Mouse (Mus musculus): ENCODE results near the gene Il2.

DNA sequence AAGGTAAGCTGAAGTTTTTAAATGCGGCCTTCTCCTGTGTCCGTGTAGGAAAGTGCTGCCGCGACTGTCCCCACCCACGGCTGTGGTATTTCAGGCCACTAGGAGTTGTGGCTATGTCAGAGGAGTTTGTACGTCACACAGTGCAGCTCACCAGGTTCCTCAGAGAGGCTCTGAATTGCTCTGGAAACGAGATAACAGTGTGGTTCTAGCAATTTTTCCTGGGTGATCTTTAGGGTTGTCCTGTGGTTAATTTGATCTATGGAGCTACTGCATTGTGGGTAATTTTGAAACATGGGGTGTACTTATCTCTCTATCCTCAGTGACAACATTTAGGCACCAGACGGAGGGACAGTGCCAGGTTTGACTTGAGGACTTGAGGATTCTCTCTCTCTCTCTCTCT is 31.3 kb upstream of the Il2 start:
- TF ChIP-seq CTCF (IDR thresholded peaks at IDR 0.05; ENCODE audit: extremely low read depth, insufficient read length, insufficient replicate concordance, low read depth, low read length) (no peak), POLR2A (IDR thresholded peaks at IDR 0.05; ENCODE audit: low read depth, low read length) (no peak)
